Mouse (Mus musculus): ENCODE results near the gene Plp1.

Gene Plp1

GRCm38 (mm10) chrX:136822371-136822770, at the start of gene Plp1:
Gene Plp1, plus strand, starts transcription at chrX:136822671.
- no peak for DNase-seq

- DNase-seq: peak; percentile 8
These were observed 49.4 kb upstream of the Plp1 start for GRCm38 (mm10) chrX:136773035-136773434.

GRCm38 (mm10) chrX:136778046-136778445, 44.4 kb upstream of the Plp1 start:
- no peak for DNase-seq

- DNase-seq: no peak
These were observed 43.2 kb upstream of the Plp1 start for GRCm38 (mm10) chrX:136779262-136779661.

GRCm38 (mm10) chrX:136780041-136780440, 42.4 kb upstream of the Plp1 start, which contains the start of gene Glra4:
Gene Glra4, minus strand, starts transcription at chrX:136780141.
- DNase-seq: no peak

- DNase-seq: no peak
These were observed 33.0 kb upstream of the Plp1 start for GRCm38 (mm10) chrX:136789446-136789845.

- no peak for DNase-seq
These were observed 25.2 kb upstream of the Plp1 start for GRCm38 (mm10) chrX:136797223-136797622.

GRCm38 (mm10) chrX:136819752-136820151, 2.7 kb upstream of the Plp1 start:
- DNase-seq: no peak

GRCm38 (mm10) chrX:136820250-136820649, 2.2 kb upstream of the Plp1 start:
- DNase-seq: peak; percentile 40

GRCm38 (mm10) chrX:136825016-136825415, 2.5 kb downstream of the Plp1 start:
- DNase-seq: no peak

GRCm38 (mm10) chrX:136828610-136829009, 6.1 kb downstream of the Plp1 start:
- DNase-seq: no peak

GRCm38 (mm10) chrX:136850300-136850699, 27.8 kb downstream of the Plp1 start:
- DNase-seq: no peak

GRCm38 (mm10) chrX:136868061-136869040, 45.9 kb downstream of the Plp1 start, which contains the start of gene Rab9b:
Gene Rab9b, minus strand, starts transcription at chrX:136868755.
- DNase-seq: peak; percentile 58

Measured in cerebellum, adult 11 months (tissue).